Mouse (Mus musculus): ENCODE results near the gene Rcc2. TPM values are rescaled to one million over a fixed set of nuclear protein-coding genes. Genes with fewer than 3 reads are reported as not detected.

The Rcc2 gene
- polyA plus RNA-seq, 2 experiments from 2014 or later = 17.6 to 22.8 TPM

GRCm38 (mm10) chr4:140711360-140711759, 11.0 kb downstream of the Rcc2 start:
- no peak for ATAC-seq

- peak; percentile 73 for ATAC-seq
These were observed 13.4 kb downstream of the Rcc2 start for GRCm38 (mm10) chr4:140713480-140714365.

- ATAC-seq = no peak
These were observed 14.2 kb downstream of the Rcc2 start for GRCm38 (mm10) chr4:140714586-140714985.

GRCm38 (mm10) chr4:140716994-140717393, 16.7 kb downstream of the Rcc2 start:
- ATAC-seq = no peak

- ATAC-seq = no peak
These were observed 18.1 kb downstream of the Rcc2 start for GRCm38 (mm10) chr4:140718436-140718835.

GRCm38 (mm10) chr4:140720091-140720490, 19.8 kb downstream of the Rcc2 start:
- no peak for ATAC-seq

GRCm38 (mm10) chr4:140721968-140722490, 21.7 kb downstream of the Rcc2 start:
- no peak for ATAC-seq

GRCm38 (mm10) chr4:140722710-140723109, 22.4 kb downstream of the Rcc2 start:
- no peak for ATAC-seq

- ATAC-seq = no peak
These were observed 22.9 kb downstream of the Rcc2 start for GRCm38 (mm10) chr4:140723192-140723591.

- ATAC-seq = no peak
These were observed 23.5 kb downstream of the Rcc2 start for GRCm38 (mm10) chr4:140723801-140724200.

GRCm38 (mm10) chr4:140724739-140725138, 24.4 kb downstream of the Rcc2 start:
- no peak for ATAC-seq

- no peak for ATAC-seq
These were observed 26.6 kb downstream of the Rcc2 start for GRCm38 (mm10) chr4:140726907-140727306.

- no peak for ATAC-seq
These were observed 31.3 kb downstream of the Rcc2 start for GRCm38 (mm10) chr4:140731654-140732053.

GRCm38 (mm10) chr4:140732871-140733270, 32.5 kb downstream of the Rcc2 start:
- no peak for ATAC-seq

GRCm38 (mm10) chr4:140740655-140741054, 40.3 kb downstream of the Rcc2 start:
- ATAC-seq = no peak

- ATAC-seq = no peak
These were observed 41.1 kb downstream of the Rcc2 start for GRCm38 (mm10) chr4:140741401-140741800.

GRCm38 (mm10) chr4:140742543-140742942, 42.2 kb downstream of the Rcc2 start, which contains the start of gene Padi6:
Gene Padi6, minus strand, starts transcription at chr4:140742643.
- no peak for ATAC-seq

GRCm38 (mm10) chr4:140743086-140743485, 42.7 kb downstream of the Rcc2 start:
- no peak for ATAC-seq

- ATAC-seq = no peak
These were observed 44.3 kb downstream of the Rcc2 start for GRCm38 (mm10) chr4:140744654-140745053.

GRCm38 (mm10) chr4:140747978-140748377, 47.6 kb downstream of the Rcc2 start:
- no peak for ATAC-seq

GRCm38 (mm10) chr4:140750328-140750727, 50.0 kb downstream of the Rcc2 start:
- peak; percentile 54 for ATAC-seq

- ATAC-seq = no peak
These were observed 53.0 kb downstream of the Rcc2 start for GRCm38 (mm10) chr4:140753366-140753765.

- ATAC-seq = no peak
These were observed 55.5 kb downstream of the Rcc2 start for GRCm38 (mm10) chr4:140755811-140756210.

GRCm38 (mm10) chr4:140761601-140762000, 61.3 kb downstream of the Rcc2 start:
- no peak for ATAC-seq

All from activated CD4-positive, CD25-positive, alpha-beta regulatory T cell, adult 4 months (primary cell).